Mouse (Mus musculus) mouse embryonic stem cell (cell line): ENCODE results near the gene Gm13694.
"Not testable (repeated sequence)": the region's sequence is repeated elsewhere in the genome, so short reads cannot be mapped to it uniquely, and the experiment has no call there.

Source experiments
- in situ Hi-C, 2 experiments: fragments of 300-500 bp; cut with MboI; formaldehyde crosslinking; loops; 1 replicate in 1 of 2; 3 replicates in 1 of 2; pipeline ENCODE4 v1.14.3; 2019 to 2020; ENCODE audit warnings: low sequenced_read_pairs in 2 of 2, low pct_unique_long_range_greater_than_20kb in 1 of 2, mixed read lengths in 1 of 2; ENCODE audit not compliant: unreplicated experiment in 1 of 2

The Gm13694 gene

GRCm38 (mm10) chr2:83978633-83979032 lies at the start of gene Gm13694:
Gm13694 (plus strand) TSS chr2:83978933.
- in situ Hi-C loops, result not testable (repeated sequence)

GRCm38 (mm10) chr2:83929478-83930088 lies 49.1 kb upstream of the Gm13694 start:
- in situ Hi-C loops, result no loop called here

- in situ Hi-C loops, result no loop called here
Observed at GRCm38 (mm10) chr2:83940931-83941361, 37.8 kb upstream of the Gm13694 start, which contains the start of gene Zswim2. Zswim2 (minus strand) TSS chr2:83941228.

- in situ Hi-C loops, result no loop called here
Observed at GRCm38 (mm10) chr2:83941378-83941777, 37.4 kb upstream of the Gm13694 start.

- in situ Hi-C loops, result no loop called here
Observed at GRCm38 (mm10) chr2:83941792-83942191, 36.9 kb upstream of the Gm13694 start.

- in situ Hi-C loops, result not testable (repeated sequence)
Observed at GRCm38 (mm10) chr2:83955393-83955792, 23.3 kb upstream of the Gm13694 start, which contains the start of gene Gm13698. Gm13698 (plus strand) TSS chr2:83955693.

GRCm38 (mm10) chr2:83961203-83961602 lies 17.5 kb upstream of the Gm13694 start, which contains the start of gene Gm13693:
Gm13693 (plus strand) TSS chr2:83961503.
- in situ Hi-C loops, result not testable (repeated sequence)

GRCm38 (mm10) chr2:83967013-83967412 lies 11.7 kb upstream of the Gm13694 start, which contains the start of gene Gm13695:
Gm13695 (plus strand) TSS chr2:83967313.
- in situ Hi-C loops, result not testable (repeated sequence)

- in situ Hi-C loops, result not testable (repeated sequence)
Observed at GRCm38 (mm10) chr2:83972823-83973222, 5.9 kb upstream of the Gm13694 start, which contains the start of gene Gm13696. Gm13696 (plus strand) TSS chr2:83973123.

- in situ Hi-C loops, result not testable (repeated sequence)
Observed at GRCm38 (mm10) chr2:83984443-83984842, 5.7 kb downstream of the Gm13694 start, which contains the start of gene Gm13697. Gm13697 (plus strand) TSS chr2:83984743.

GRCm38 (mm10) chr2:83990253-83990652 lies 11.5 kb downstream of the Gm13694 start, which contains the start of gene Gm13691:
Gm13691 (plus strand) TSS chr2:83990553.
- in situ Hi-C loops, result not testable (repeated sequence)

GRCm38 (mm10) chr2:83993639-83994255 lies 15.0 kb downstream of the Gm13694 start:
- in situ Hi-C loops, result not testable (repeated sequence)

GRCm38 (mm10) chr2:83994526-83994925 lies 15.8 kb downstream of the Gm13694 start:
- in situ Hi-C loops, result not testable (repeated sequence)

- in situ Hi-C loops, result no loop called here
Observed at GRCm38 (mm10) chr2:84008913-84009312, 30.2 kb downstream of the Gm13694 start.

GRCm38 (mm10) chr2:84009818-84010217 lies 31.1 kb downstream of the Gm13694 start:
- in situ Hi-C loops, result no loop called here

GRCm38 (mm10) chr2:84014572-84014971 lies 35.8 kb downstream of the Gm13694 start:
- in situ Hi-C loops, result no loop called here

- in situ Hi-C loops, result not testable (repeated sequence)
Observed at GRCm38 (mm10) chr2:84016291-84016690, 37.6 kb downstream of the Gm13694 start.

GRCm38 (mm10) chr2:84018330-84018729 lies 39.6 kb downstream of the Gm13694 start:
- in situ Hi-C loops, result no loop called here

GRCm38 (mm10) chr2:84019519-84020305 lies 41.0 kb downstream of the Gm13694 start:
- in situ Hi-C loops, result no loop called here
